Mouse (Mus musculus): ENCODE measurements around the gene Hs6st3. TPM values are rescaled to one million over a fixed set of nuclear protein-coding genes. Genes with fewer than 3 reads are reported as not detected.

Gene Hs6st3
- polyA plus RNA-seq, 1 experiment from 2014 or later, result 1.3 TPM

DNA sequence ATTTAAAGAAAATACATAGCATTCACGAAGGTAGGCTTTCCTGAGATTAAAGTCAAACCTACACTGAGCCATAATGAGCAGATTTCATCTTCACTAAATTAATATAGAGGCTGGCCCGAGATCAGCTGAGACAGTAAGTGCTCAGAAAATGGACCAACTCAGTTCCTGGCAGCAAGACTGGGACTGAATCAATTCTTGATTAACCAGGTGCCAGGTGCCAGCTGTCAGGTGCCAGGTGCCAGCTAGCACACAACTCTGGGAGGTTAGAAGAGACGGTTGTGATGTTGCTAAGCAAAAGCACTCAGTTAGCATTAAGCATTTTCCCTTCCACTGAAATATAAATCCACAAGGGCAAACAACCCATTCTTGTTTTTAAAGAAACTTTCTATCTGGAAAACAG lies 638.1 kb downstream of the Hs6st3 start:
- no peaks in the 10 kb centered on the region for H3K27me3 ChIP-seq
- WGBS, result 76% methylated on average over 3 of the region's 3 CpGs
- no peaks in the 10 kb centered on the region for H3K36me3 ChIP-seq
- H3K9me3 ChIP-seq, result no peaks in the 10 kb centered on the region
- no peak overlapping the region for H3K4me3 ChIP-seq (replicated peaks)
- no peak for ATAC-seq
- no peak overlapping the region for H3K9ac ChIP-seq (replicated peaks)
- H3K4me2 ChIP-seq (replicated peaks), result no peak overlapping the region
- no peak overlapping the region for H3K27ac ChIP-seq
- 0 out of 2 replicates have a peak, but pooled peaks cover 2% of the 10 kb centered on the region for H3K4me1 ChIP-seq (replicated peaks)

DNA sequence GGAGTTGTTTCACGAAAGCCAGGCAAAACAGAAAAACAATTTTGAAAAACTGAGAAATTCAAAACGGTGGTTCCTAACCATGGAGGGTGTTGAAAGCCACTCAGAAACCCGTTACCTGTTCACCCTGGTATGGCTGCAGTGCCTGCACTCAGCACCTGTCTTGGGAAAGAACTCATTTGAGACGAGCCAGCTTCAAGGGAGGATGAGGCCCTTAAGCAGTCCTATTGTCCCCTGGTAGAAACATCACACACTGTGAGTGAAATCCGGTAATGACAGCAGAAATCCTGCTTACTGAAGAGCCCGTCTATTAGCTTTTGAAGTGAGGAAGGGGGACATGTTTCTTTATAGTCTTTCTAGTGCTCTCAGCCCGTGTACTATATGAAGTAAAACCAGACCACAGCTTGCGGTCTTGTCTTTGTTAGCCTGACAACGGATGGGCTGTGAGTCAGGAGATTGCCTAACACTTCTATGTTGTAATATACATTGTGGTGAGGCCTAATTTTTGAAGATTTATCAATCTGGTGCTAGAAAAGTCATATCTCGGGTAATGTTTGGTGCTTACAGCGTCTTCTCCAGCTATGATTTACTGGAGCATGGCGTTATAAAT lies 641.9 kb downstream of the Hs6st3 start:
- Histone ChIP-seq H3K27me3 (no peaks in the 10 kb centered on the region), H3K27ac (no peak overlapping the region), H3K4me3 (replicated peaks) (no peak overlapping the region), H3K9me3 (no peaks in the 10 kb centered on the region), H3K4me1 (replicated peaks) (no peaks in the 10 kb centered on the region), H3K36me3 (no peaks in the 10 kb centered on the region), H3K9ac (replicated peaks) (no peak overlapping the region), H3K4me2 (replicated peaks) (no peak overlapping the region)
- peak; percentile 55; the same call in 1 of the 2 replicates for ATAC-seq
- 74% methylated on average over 12 of the region's 12 CpGs for WGBS

DNA sequence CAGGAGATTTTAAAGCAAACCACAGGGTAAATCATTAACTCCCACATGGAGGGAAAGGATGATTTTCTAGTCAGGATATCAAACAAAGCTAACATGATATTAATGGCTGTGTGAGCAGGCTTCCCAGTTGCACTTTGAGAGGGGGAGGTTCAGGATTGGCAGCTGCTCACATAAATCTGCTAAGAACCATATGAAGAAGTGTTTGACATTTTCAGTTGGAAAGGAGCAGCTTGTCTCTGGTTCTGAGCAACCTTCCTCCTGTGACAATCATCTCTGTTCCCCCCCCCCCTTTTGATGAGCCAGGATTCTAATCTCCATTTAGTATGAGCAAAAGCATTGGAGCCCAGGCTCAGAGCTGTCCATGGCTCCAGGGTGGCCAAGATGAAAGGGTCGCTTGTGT lies 643.0 kb downstream of the Hs6st3 start:
- no peak overlapping the region for H3K9ac ChIP-seq (replicated peaks)
- no peaks in the 10 kb centered on the region for H3K27me3 ChIP-seq
- no peaks in the 10 kb centered on the region for H3K9me3 ChIP-seq
- no peak overlapping the region for H3K4me3 ChIP-seq (replicated peaks)
- 78% methylated on average over 1 of the region's 1 CpGs for WGBS
- H3K4me2 ChIP-seq (replicated peaks), result no peak overlapping the region
- peak; percentile 40; the same call in 1 of the 2 replicates for ATAC-seq
- no peaks in the 10 kb centered on the region for H3K36me3 ChIP-seq
- no peaks in the 10 kb centered on the region for H3K4me1 ChIP-seq (replicated peaks)
- H3K27ac ChIP-seq, result no peak overlapping the region

DNA sequence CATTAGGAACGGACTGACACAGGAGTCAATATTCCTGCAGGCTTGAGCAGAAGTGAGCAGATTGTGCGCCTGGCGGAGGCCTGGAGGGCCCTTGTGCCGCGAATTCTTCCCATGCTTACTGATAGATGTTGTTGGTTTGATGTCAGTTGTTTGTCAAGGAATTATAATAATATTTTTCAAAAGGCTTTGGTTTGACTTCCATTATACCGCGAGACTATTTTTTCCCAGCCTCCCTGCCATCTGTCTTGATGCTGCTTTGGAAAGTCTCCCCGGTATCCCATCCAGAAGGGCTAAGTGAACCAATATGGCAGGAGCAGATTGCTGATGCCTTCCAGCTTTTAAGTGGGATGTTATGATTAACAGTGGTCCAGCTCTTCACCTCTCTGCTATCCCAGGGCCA lies 651.3 kb downstream of the Hs6st3 start:
- no peaks in the 10 kb centered on the region for H3K36me3 ChIP-seq
- H3K27me3 ChIP-seq, result no peaks in the 10 kb centered on the region
- no peak for ATAC-seq
- H3K4me1 ChIP-seq (replicated peaks), result no peaks in the 10 kb centered on the region
- no peak overlapping the region for H3K4me2 ChIP-seq (replicated peaks)
- H3K9me3 ChIP-seq, result no peaks in the 10 kb centered on the region
- 94% methylated on average over 8 of the region's 8 CpGs for WGBS
- no peak overlapping the region for H3K4me3 ChIP-seq (replicated peaks)
- no peak overlapping the region for H3K9ac ChIP-seq (replicated peaks)
- no peak overlapping the region for H3K27ac ChIP-seq

DNA sequence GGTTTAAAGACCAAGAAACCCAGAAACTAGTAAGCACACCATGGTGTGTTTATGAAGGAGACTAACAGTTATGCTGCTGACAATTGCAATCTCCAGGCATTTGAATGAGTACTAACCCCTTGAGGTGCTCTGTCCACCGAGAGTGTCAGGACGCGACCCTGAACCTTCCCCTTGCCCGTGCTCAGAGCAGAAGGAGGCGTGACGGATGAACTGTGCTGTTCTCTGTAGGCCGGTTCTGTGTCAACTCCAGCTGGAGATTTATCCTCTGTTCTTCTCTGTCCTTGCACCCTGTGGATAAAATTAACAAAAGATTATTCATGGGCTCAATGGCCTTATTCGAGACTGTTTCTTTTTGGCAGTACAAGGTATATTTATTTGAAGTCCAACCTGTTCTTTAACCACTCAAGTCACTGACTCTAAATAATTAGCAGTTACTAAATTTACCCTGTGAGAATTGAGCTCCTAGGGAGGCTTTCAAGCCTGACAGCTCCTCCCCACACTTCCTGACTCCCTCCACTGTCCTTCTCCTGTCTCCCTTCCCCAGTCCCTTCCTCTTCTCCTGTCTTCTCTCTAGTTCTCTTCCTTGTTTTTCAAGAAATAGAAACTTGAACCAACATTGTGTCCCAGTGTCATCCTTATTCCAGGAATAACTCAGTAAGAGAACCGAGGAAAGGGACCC lies 659.2 kb downstream of the Hs6st3 start:
- Histone ChIP-seq H3K36me3 (no peaks in the 10 kb centered on the region), H3K4me3 (replicated peaks) (no peak overlapping the region), H3K4me2 (replicated peaks) (no peak overlapping the region), H3K27ac (no peak overlapping the region), H3K4me1 (replicated peaks) (0 out of 2 replicates have a peak, but pooled peaks cover 6% of the 10 kb centered on the region), H3K9ac (replicated peaks) (no peak overlapping the region), H3K27me3 (no peaks in the 10 kb centered on the region), H3K9me3 (no peaks in the 10 kb centered on the region)
- ATAC-seq, result no peak; the same call in 1 of the 2 replicates
- WGBS, result 42% methylated on average over 9 of the region's 9 CpGs

DNA sequence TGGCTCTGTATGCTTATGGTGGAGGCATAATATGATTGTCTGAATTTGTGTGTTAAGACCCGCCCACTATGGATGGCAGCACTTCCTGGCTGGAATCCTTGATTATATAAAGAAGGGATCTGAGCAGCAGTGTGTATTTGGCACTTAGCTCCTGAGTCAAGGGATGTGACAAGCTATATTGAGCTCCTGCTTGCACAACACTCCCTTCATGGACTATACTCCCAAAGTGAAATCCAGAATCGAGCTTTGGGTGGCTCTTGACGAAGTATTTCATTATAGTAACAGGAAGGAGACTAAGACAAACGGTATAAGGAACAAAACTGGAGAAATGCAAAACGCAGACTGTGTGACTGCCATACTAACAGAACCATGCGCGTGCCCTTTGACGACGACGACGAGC lies 660.4 kb downstream of the Hs6st3 start:
- Histone ChIP-seq H3K9me3 (no peaks in the 10 kb centered on the region), H3K36me3 (no peaks in the 10 kb centered on the region), H3K9ac (replicated peaks) (no peak overlapping the region), H3K4me3 (replicated peaks) (no peak overlapping the region), H3K4me2 (replicated peaks) (no peak overlapping the region), H3K27me3 (no peaks in the 10 kb centered on the region), H3K4me1 (replicated peaks) (0 out of 2 replicates have a peak, but pooled peaks cover 6% of the 10 kb centered on the region), H3K27ac (no peak overlapping the region)
- WGBS, result 92% methylated on average over 11 of the region's 11 CpGs
- ATAC-seq, result no peak

DNA sequence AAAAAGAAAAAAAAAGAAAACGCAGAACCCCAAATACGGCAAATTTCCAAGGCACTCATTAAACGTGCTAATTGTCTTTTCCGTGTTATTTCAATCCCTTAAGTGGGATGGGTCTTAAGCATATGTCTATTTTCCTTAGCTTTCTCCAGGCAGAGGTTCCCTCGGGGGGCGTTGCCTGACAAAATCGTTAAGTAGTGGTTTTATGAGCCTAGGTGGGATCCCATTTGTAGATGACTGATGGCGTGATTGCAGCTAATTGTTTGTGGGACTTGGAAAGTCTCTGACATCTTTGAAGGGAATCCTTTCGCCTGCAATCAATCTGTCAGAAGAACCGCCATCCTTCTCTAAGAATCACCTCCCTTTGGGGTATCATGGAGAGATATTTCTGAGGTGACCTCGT lies 662.7 kb downstream of the Hs6st3 start:
- Histone ChIP-seq H3K4me3 (replicated peaks) (no peak overlapping the region), H3K27me3 (no peaks in the 10 kb centered on the region), H3K9me3 (no peaks in the 10 kb centered on the region), H3K9ac (replicated peaks) (no peak overlapping the region), H3K4me1 (replicated peaks) (0 out of 2 replicates have a peak, but pooled peaks cover 6% of the 10 kb centered on the region), H3K4me2 (replicated peaks) (no peak overlapping the region), H3K36me3 (no peaks in the 10 kb centered on the region), H3K27ac (no peak overlapping the region)
- 85% methylated on average over 11 of the region's 11 CpGs for WGBS
- no peak for ATAC-seq

DNA sequence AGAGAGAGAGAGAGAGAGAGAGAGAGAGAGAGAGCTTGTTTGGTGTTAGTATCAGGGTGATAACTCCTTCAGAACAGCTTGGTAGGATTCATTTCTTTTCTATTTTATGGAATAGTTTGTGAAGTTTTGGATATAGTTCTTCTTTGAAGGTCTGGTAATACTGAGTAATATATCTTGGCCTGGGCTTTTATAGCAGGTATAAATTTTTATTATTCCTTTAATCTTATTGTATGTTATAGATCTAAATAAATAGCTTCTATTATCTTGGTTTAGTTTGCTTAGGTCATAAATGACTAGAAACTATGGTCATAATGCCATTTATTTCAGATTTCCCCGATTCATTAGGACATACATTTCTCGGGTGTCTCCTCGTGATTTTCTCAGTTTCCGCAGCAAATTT lies 675.8 kb downstream of the Hs6st3 start:
- Histone ChIP-seq H3K4me3 (replicated peaks) (no peak overlapping the region), H3K9me3 (no peaks in the 10 kb centered on the region), H3K36me3 (no peaks in the 10 kb centered on the region), H3K9ac (replicated peaks) (no peak overlapping the region), H3K4me1 (replicated peaks) (peaks cover 3% of the 10 kb centered on the region; the same call in 1 of the 2 replicates), H3K4me2 (replicated peaks) (no peak overlapping the region), H3K27me3 (no peaks in the 10 kb centered on the region), H3K27ac (no peak overlapping the region)
- ATAC-seq, result no peak
- WGBS, result 93% methylated on average over 4 of the region's 4 CpGs

DNA sequence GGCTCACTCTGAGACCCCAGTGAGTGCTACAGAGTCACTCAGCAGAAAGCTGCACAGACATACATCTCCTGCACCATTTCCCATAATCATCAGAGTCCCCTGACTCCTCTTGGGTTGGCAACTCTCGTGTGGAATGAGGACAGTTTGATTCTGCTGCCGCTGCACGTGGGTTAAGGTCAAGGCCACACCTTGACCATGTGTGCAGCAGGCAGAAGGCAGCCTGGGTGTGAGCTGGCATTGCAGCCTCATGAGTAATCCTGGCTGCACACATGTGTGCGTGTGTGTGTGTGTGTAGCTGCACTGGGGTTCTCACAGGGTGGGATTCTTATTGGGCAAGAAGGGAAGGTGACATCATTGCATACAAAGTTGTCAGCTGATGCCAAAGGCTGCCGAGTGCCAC lies 677.5 kb downstream of the Hs6st3 start:
- H3K27me3 ChIP-seq, result no peaks in the 10 kb centered on the region
- H3K4me3 ChIP-seq (replicated peaks), result no peak overlapping the region
- H3K9ac ChIP-seq (replicated peaks), result no peak overlapping the region
- H3K36me3 ChIP-seq, result no peaks in the 10 kb centered on the region
- ATAC-seq, result no peak
- no peak overlapping the region for H3K4me2 ChIP-seq (replicated peaks)
- 82% methylated on average over 5 of the region's 5 CpGs for WGBS
- H3K27ac ChIP-seq, result no peak overlapping the region
- H3K4me1 ChIP-seq (replicated peaks), result peaks cover 6% of the 10 kb centered on the region; the same call in 1 of the 2 replicates
- no peaks in the 10 kb centered on the region for H3K9me3 ChIP-seq

DNA sequence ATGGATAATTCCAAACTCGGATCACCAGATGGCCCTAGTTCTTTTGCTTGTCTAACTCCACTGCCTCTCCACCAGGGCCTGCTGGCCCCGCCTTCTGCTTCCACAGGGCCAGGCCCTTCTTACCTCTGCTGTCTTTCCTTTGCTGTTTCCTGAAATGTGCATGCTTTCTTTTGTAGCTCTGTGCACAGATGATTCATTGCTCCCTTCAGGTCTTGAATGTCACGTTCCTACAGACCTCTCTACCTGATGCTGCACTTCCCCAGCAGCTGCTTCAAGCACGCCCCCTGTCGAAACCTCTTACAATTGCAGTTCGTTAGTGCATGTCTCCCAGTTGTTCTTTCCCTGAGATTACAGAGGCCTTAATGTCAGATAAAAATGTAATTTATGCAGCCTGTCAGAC lies 682.4 kb downstream of the Hs6st3 start:
- H3K4me3 ChIP-seq (replicated peaks), result no peak overlapping the region
- ATAC-seq, result no peak
- no peak overlapping the region for H3K4me2 ChIP-seq (replicated peaks)
- no peak overlapping the region for H3K27ac ChIP-seq
- no peak overlapping the region for H3K9ac ChIP-seq (replicated peaks)
- WGBS, result 61% methylated on average over 6 of the region's 6 CpGs
- no peaks in the 10 kb centered on the region for H3K27me3 ChIP-seq
- H3K36me3 ChIP-seq, result no peaks in the 10 kb centered on the region
- H3K4me1 ChIP-seq (replicated peaks), result peaks cover 6% of the 10 kb centered on the region; the same call in 1 of the 2 replicates
- H3K9me3 ChIP-seq, result no peaks in the 10 kb centered on the region

DNA sequence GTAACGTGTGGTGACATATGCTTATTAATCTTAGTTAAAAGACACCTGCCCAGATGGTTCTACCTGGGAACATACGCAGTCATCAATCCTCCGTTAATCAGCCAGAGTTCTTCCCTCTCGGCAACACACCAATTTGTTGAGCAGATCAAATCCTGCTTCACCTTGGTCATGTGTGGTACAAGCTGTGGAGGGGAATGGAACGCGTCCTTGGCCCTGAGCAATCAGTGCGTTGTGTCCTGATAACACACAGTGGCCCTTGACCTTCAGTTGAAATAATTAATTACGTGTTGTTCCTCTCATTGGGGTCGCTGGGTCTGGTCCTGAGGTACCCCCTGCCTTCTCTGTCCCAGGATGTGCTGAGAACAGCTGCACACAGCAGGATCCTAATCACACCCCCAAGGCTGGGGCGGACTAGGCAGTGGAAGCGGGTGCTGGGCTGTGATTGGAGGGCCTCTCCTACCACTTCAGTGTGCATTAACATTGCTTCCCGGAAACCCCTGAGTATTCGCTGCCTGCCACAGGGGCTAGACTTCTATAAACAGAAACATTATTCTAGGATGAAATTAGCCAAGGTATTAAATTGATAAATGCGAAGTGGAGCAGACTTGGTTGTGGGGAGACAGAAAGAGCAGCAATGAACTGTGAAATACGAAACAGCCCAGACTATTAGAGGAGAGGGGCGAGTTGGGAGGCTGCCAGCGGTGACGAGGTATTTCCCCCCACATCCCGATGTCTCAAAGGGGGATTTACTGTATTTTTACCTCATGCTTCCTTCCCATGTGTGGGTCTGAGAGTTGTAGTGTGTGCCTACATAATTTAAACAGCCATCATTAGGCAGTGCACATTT lies 693.2 kb downstream of the Hs6st3 start:
- H3K4me1 ChIP-seq (replicated peaks), result peaks cover 42% of the 10 kb centered on the region
- no peaks in the 10 kb centered on the region for H3K36me3 ChIP-seq
- peak; percentile 92 for ATAC-seq
- peak overlapping the region; percentile 6; the same call in 1 of the 2 replicates for H3K4me3 ChIP-seq (replicated peaks)
- H3K27ac ChIP-seq, result peak overlapping the region; percentile 58
- no peaks in the 10 kb centered on the region for H3K9me3 ChIP-seq
- H3K4me2 ChIP-seq (replicated peaks), result peak overlapping the region; percentile 37
- no peaks in the 10 kb centered on the region for H3K27me3 ChIP-seq
- H3K9ac ChIP-seq (replicated peaks), result peak overlapping the region; percentile 23; the same call in 1 of the 2 replicates
- 35% methylated on average over 19 of the region's 19 CpGs for WGBS

DNA sequence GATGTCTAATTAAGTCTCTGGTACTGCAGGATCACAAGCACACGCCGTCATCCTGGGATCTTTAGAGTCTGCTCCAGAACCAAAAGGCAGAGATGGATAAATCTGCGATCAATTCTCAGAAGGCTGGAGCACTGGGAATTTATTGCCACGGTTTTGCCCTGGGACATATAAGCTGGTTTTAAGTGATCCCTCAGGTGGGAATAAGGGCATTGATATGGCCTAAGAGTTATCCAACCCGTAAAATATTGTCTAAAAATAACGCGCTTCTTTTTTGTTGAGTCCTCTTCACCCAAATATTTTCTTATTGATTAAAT lies 693.8 kb downstream of the Hs6st3 start:
- ATAC-seq, result no peak
- Histone ChIP-seq H3K9me3 (no peaks in the 10 kb centered on the region), H3K4me2 (replicated peaks) (peak overlapping the region; percentile 37), H3K36me3 (no peaks in the 10 kb centered on the region), H3K4me1 (replicated peaks) (peaks cover 42% of the 10 kb centered on the region), H3K27me3 (no peaks in the 10 kb centered on the region), H3K9ac (replicated peaks) (peak overlapping the region; percentile 23; the same call in 1 of the 2 replicates), H3K27ac (peak overlapping the region; percentile 58), H3K4me3 (replicated peaks) (0 out of 2 replicates have a peak overlapping the region, but pooled peaks have one; percentile 6)
- WGBS, result 55% methylated on average over 7 of the region's 7 CpGs

Data from midbrain, embryonic 13.5 days (tissue).